Mouse (Mus musculus): ENCODE results near the gene C3ar1. TPM values are rescaled to one million over a fixed set of nuclear protein-coding genes. Genes with fewer than 3 reads are reported as not detected.

The C3ar1 gene
- polyA plus RNA-seq, 1 experiment from 2014 or later: 2.7 TPM

GRCm38 (mm10) chr6:122824086-122824485, 31.9 kb downstream of the C3ar1 start:
- Histone ChIP-seq H3K27ac (replicated peaks) (no peak overlapping the region), H3K4me2 (no peak overlapping the region), H3K4me1 (replicated peaks) (peaks cover 60% of the 10 kb centered on the region), H3K4me3 (no peak overlapping the region), H3K9me3 (no peaks in the 10 kb centered on the region), H3K36me3 (peaks cover 10% of the 10 kb centered on the region), H3K27me3 (no peaks in the 10 kb centered on the region), H3K9ac (0 out of 2 replicates have a peak overlapping the region, but pooled peaks have one; percentile 12)
- 75% methylated on average over 10 of the region's 10 CpGs for WGBS
- ATAC-seq (ENCODE audit: low read depth): no peak

GRCm38 (mm10) chr6:122821822-122822221, 34.1 kb downstream of the C3ar1 start:
- no peaks in the 10 kb centered on the region for H3K9me3 ChIP-seq
- no peak overlapping the region for H3K27ac ChIP-seq (replicated peaks)
- H3K4me2 ChIP-seq: peak overlapping the region; percentile 83; the same call in 1 of the 2 replicates
- peaks cover 61% of the 10 kb centered on the region for H3K4me1 ChIP-seq (replicated peaks)
- no peak overlapping the region for H3K9ac ChIP-seq
- no peaks in the 10 kb centered on the region for H3K36me3 ChIP-seq
- H3K27me3 ChIP-seq: peaks cover 7% of the 10 kb centered on the region; the same call in 1 of the 2 replicates
- WGBS: 88% methylated on average over 9 of the region's 9 CpGs
- ATAC-seq (ENCODE audit: low read depth): no peak
- no peak overlapping the region for H3K4me3 ChIP-seq

- Histone ChIP-seq H3K4me2 (peak overlapping the region; percentile 83), H3K4me3 (peak overlapping the region; percentile 95), H3K27ac (replicated peaks) (no peak overlapping the region), H3K9ac (peak overlapping the region; percentile 97), H3K27me3 (peaks cover 7% of the 10 kb centered on the region; the same call in 1 of the 2 replicates), H3K9me3 (no peaks in the 10 kb centered on the region), H3K4me1 (replicated peaks) (peaks cover 53% of the 10 kb centered on the region), H3K36me3 (no peaks in the 10 kb centered on the region)
- ATAC-seq (ENCODE audit: low read depth): peak; percentile 37
- WGBS: 18% methylated on average over 15 of the region's 15 CpGs
Measured at GRCm38 (mm10) chr6:122820799-122821650, 34.9 kb downstream of the C3ar1 start.

- peaks cover 45% of the 10 kb centered on the region for H3K4me1 ChIP-seq (replicated peaks)
- H3K4me2 ChIP-seq: peak overlapping the region; percentile 83
- peak overlapping the region; percentile 52; the same call in 1 of the 2 replicates for H3K27ac ChIP-seq (replicated peaks)
- WGBS: under 1% methylated on average over 36 of the region's 38 CpGs
- peaks cover 7% of the 10 kb centered on the region; the same call in 1 of the 2 replicates for H3K27me3 ChIP-seq
- no peaks in the 10 kb centered on the region for H3K9me3 ChIP-seq
- peak overlapping the region; percentile 97 for H3K9ac ChIP-seq
- H3K36me3 ChIP-seq: no peaks in the 10 kb centered on the region
- peak overlapping the region; percentile 95 for H3K4me3 ChIP-seq
- peak; percentile 76 for ATAC-seq (ENCODE audit: low read depth)
Measured at GRCm38 (mm10) chr6:122820071-122820798, 35.7 kb downstream of the C3ar1 start.

GRCm38 (mm10) chr6:122819306-122820070, 36.5 kb downstream of the C3ar1 start, which contains the start of gene Foxj2:
Gene Foxj2 (plus strand): TSS chr6:122819914.
- 2% methylated on average over 48 of the region's 61 CpGs for WGBS
- H3K9ac ChIP-seq: peak within 1 kb of the TSS; percentile 97

GRCm38 (mm10) chr6:122813640-122814039, 42.3 kb downstream of the C3ar1 start:
- Histone ChIP-seq H3K36me3 (no peaks in the 10 kb centered on the region), H3K4me3 (no peak overlapping the region), H3K27ac (replicated peaks) (no peak overlapping the region), H3K9me3 (no peaks in the 10 kb centered on the region), H3K4me1 (replicated peaks) (peaks cover 12% of the 10 kb centered on the region), H3K27me3 (peaks cover 6% of the 10 kb centered on the region; the same call in 1 of the 2 replicates), H3K9ac (no peak overlapping the region), H3K4me2 (no peak overlapping the region)
- 84% methylated on average over 4 of the region's 4 CpGs for WGBS
- no peak for ATAC-seq (ENCODE audit: low read depth)

More at GRCm38 (mm10) chr6:122819306-122820070, 36.5 kb downstream of the C3ar1 start, which contains the start of gene Foxj2:
- peak; percentile 87 for ATAC-seq (ENCODE audit: low read depth)
- Histone ChIP-seq H3K4me1 (replicated peaks) (peaks cover 43% of the 10 kb centered on the region), H3K27ac (replicated peaks) (peak within 1 kb of the TSS; percentile 52), H3K36me3 (no peaks in the 10 kb centered on the region), H3K4me3 (peak within 1 kb of the TSS; percentile 95), H3K4me2 (peak within 1 kb of the TSS; percentile 83), H3K27me3 (peaks cover 7% of the 10 kb centered on the region; the same call in 1 of the 2 replicates), H3K9me3 (no peaks in the 10 kb centered on the region)

DNA sequence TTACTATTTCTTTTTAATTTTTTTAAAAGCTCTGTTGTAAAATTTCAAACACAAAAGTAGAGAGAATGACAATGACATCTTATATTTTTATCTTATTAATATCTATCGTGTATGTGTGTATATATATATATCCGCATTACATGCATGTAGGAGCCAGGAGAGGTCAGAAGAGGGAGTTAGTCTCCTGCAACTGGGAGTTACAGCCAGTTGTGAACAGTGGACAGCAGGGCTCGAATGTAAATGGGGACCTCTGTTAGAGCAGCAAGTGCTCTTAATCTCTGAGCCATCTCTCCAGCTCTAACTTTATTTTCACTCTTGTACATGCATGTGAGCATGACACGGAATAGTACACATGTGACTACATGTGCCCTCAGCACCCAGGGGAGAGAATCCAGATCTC, 43.2 kb downstream of the C3ar1 start:
- no peak overlapping the region for H3K27ac ChIP-seq (replicated peaks)
- H3K27me3 ChIP-seq: 0 out of 2 replicates have a peak, but pooled peaks cover 3% of the 10 kb centered on the region
- 90% methylated on average over 4 of the region's 4 CpGs for WGBS
- no peaks in the 10 kb centered on the region for H3K9me3 ChIP-seq
- no peaks in the 10 kb centered on the region for H3K36me3 ChIP-seq
- no peak overlapping the region for H3K4me2 ChIP-seq
- ATAC-seq (ENCODE audit: low read depth): no peak
- no peak overlapping the region for H3K4me3 ChIP-seq
- H3K4me1 ChIP-seq (replicated peaks): peaks cover 12% of the 10 kb centered on the region
- H3K9ac ChIP-seq: no peak overlapping the region

DNA sequence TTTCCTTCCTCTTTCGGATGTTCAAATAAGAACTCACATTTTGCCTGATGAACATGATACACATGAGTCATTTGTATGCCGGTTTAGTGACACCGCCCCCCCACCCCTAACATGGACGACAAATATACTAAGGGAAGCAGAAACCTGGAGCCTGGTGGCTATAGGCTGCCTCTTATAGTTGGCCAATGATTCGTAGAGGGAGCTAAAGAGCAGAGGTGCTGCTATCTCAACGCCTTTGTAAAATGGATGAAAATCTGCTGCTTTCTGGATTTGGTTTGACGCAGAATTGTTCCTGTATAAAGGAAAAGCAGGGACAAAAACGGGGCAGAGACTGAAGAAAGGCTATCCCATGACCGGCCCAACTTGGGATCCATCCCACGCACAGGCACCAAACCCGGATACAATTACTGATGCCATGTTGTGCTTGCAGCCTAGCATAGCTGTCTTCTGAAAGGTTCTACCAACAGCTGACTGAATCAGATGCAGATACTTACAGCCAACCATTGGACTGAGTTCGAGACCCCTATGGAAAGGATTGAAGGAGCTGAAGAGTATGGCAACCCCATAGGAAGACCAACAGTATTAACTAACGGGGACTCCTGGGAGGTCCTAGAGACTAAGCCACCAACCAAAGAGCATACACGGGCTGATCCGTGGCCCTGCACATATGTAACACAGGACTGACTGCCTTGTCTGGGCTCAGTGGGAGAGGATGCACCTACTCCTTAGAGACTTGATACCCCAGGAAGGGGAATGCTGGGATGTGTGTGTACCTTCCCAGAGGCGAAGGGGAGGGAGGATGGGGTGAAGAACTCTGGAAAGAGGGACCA, 44.0 kb downstream of the C3ar1 start:
- Histone ChIP-seq H3K27me3 (0 out of 2 replicates have a peak, but pooled peaks cover 7% of the 10 kb centered on the region), H3K4me3 (peak overlapping the region; percentile 71), H3K36me3 (no peaks in the 10 kb centered on the region), H3K27ac (replicated peaks) (peak overlapping the region; percentile 99), H3K4me1 (replicated peaks) (peaks cover 12% of the 10 kb centered on the region), H3K9me3 (no peaks in the 10 kb centered on the region), H3K4me2 (peak overlapping the region; percentile 68), H3K9ac (peak overlapping the region; percentile 83)
- ATAC-seq (ENCODE audit: low read depth): peak; percentile 51
- 30% methylated on average over 16 of the region's 16 CpGs for WGBS

- ATAC-seq (ENCODE audit: low read depth): peak; percentile 95
- H3K4me1 ChIP-seq (replicated peaks): peaks cover 12% of the 10 kb centered on the region
- no peaks in the 10 kb centered on the region for H3K9me3 ChIP-seq
- H3K4me2 ChIP-seq: peak overlapping the region; percentile 68
- WGBS: under 1% methylated on average over 38 of the region's 38 CpGs
- peak overlapping the region; percentile 83 for H3K9ac ChIP-seq
- H3K4me3 ChIP-seq: peak overlapping the region; percentile 71
- H3K27ac ChIP-seq (replicated peaks): peak overlapping the region; percentile 99
- no peaks in the 10 kb centered on the region for H3K36me3 ChIP-seq
- H3K27me3 ChIP-seq: 0 out of 2 replicates have a peak, but pooled peaks cover 7% of the 10 kb centered on the region
Measured at GRCm38 (mm10) chr6:122811280-122811652, 44.7 kb downstream of the C3ar1 start.

- Histone ChIP-seq H3K4me2 (peak overlapping the region; percentile 68), H3K9me3 (no peaks in the 10 kb centered on the region), H3K9ac (peak overlapping the region; percentile 83), H3K27me3 (0 out of 2 replicates have a peak, but pooled peaks cover 7% of the 10 kb centered on the region), H3K36me3 (no peaks in the 10 kb centered on the region), H3K27ac (replicated peaks) (peak overlapping the region; percentile 99), H3K4me3 (peak overlapping the region; percentile 71), H3K4me1 (replicated peaks) (peaks cover 12% of the 10 kb centered on the region)
- peak; percentile 100 for ATAC-seq (ENCODE audit: low read depth)
- 1% methylated on average over 30 of the region's 30 CpGs for WGBS
Measured at GRCm38 (mm10) chr6:122810615-122811279, 45.2 kb downstream of the C3ar1 start.

Data from neural tube, embryonic 13.5 days (tissue).